Mouse (Mus musculus) left cerebral cortex, adult 8-10 months (tissue): ENCODE results near the gene Cdk5rap1. TPM values are rescaled to one million over a fixed set of nuclear protein-coding genes. Genes with fewer than 3 reads are reported as not detected.
A peak's percentile ranks its signal among the peaks of the same experiment; 100 is the strongest.

ENCODE experiments used
- DNase-seq, 2 experiments: peaks; one replicate each; pipeline ENCODE4 v3.0.0; 2022; ENCODE audit warnings: low spot score in 2 of 2
- total RNA-seq, 4 experiments: library from RNA; stranded (reverse); gene quantifications; 2 replicates each; pipeline ENCODE4 v1.2.4; 2022

The Cdk5rap1 gene
- total RNA-seq: 10 to 100 TPM; 11.9 to 18.9 (median 15.1) TPM

DNA sequence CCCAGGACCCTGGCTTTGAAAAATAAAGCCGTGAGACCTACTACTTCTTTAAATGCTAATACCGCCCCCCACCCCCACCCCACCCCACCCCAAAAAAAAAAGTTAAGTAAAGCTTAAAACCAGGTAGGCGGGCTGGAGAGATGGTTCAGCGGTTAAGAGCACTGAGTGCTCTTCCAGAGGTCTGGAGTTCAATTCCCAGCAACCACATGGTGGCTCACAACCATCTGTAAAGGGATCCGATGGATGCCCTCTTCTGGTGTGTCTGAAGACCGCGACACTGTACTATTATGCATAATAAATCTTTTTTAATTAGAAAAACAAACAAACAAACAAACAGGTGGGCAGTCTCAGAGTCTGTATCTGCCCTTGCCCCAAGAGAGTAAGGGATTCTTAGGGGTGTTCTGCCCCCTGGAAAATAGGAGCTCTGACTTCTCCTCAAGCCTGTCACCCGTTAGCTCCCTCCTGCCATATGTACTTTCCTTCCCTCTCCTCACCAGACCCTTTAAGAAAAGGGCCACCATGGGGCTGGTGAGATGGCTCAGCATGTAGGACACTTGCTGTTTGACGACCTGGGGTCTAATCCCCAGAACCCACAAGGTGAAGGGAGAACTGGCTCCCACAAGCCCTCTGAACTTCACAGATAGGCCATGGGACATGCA is at the start of gene Cdk5rap1:
Cdk5rap1 (minus strand) TSS at position 169 of the 659 bp plus-strand sequence.
- DNase-seq: no peak

GRCm38 (mm10) chr2:154422181-154422580 is 49.4 kb upstream of the Cdk5rap1 start:
- no peak for DNase-seq

DNA sequence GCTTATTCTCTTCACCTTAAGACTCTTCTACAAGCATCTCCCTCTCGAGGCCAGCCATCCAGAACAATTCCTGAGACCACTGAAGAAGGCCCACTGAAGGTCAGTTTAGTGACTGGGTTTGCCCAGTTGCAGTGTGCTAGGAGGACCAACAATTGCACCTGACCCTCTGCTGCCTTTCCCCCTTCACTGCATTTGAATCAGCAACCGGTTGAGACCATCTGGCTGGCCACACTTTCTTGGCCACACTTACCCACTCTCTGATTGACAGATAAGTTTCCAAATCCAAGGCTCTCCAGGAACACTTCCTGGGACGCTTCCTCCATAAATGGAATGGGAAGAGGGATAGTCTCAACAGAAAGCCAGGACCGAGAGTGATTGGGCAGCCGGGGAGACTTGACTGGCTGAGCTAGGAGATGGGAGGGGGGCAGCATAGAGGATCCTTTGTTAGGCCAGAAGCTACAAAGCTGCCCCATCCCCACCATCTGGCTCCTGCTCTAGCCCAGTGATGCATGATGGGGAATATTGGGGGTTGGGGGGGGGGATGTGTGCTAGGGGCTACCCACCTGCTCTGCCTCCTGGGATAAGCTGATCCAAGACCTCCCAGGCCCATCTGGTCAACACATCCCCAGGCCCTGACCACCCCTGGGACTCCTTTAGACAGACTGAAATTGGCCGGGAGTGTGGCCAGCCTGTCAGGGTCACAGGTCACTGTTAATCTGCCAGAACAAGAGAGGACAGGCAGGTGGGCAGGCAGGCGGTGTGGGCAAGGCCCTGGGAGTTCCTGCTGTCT is 48.3 kb upstream of the Cdk5rap1 start:
- no peak for DNase-seq

- DNase-seq: no peak
Observed at GRCm38 (mm10) chr2:154419631-154420515, 47.1 kb upstream of the Cdk5rap1 start.

GRCm38 (mm10) chr2:154418001-154418400 is 45.2 kb upstream of the Cdk5rap1 start:
- DNase-seq: no peak

GRCm38 (mm10) chr2:154417107-154417506 is 44.3 kb upstream of the Cdk5rap1 start:
- DNase-seq: no peak

DNA sequence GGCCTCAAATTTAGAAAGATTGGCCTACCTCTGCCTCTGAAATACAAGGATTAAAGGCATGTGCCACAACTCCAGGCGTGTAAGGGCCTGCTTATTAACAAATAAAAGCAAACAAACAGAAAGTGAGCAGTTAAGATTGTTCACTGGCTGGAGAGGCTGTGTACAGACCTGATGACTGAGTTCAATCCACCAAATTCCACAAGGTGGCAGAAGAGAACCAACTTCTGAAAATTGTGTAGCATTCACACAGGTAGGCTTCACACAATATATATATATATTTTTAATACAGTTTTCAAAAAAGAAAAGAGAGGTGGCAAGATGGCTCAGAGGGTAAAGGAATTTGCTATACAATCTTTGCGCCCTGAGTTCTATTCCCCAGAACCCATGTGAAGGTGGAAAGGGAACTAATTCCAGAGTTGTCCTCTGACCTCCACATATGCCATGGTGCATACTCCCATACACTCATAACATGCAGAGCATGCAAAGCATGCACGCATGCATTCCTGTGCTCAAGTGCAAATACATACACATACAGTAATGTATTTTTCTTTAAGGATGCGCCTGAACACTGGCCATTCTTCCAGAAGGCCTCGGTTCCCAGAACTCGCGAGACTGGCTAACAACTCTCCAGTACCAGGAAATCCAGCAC is 39.3 kb upstream of the Cdk5rap1 start:
- DNase-seq: no peak

DNA sequence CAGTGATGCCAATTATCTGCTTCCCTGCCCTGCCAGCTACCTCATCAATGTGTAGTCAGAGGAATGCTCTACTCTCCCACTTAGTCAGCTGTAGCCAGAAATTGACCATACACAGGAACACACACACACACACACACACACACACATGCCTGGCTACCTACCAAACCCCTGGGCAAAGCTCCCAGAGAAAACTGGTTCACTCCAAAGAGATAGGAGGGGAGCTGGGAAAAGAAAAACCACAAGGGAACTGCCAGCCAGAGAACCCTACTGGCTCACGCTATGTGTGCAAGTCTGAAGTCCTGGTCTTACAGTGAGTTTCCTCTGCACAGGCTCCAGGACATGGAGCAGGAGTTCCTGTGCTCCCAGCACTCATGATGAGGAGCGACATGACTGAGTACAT is 37.5 kb upstream of the Cdk5rap1 start:
- peak in 1 of 2 experiments; percentile 68 for DNase-seq

- DNase-seq: peak; percentile 70 to 76
Observed at GRCm38 (mm10) chr2:154407643-154408445, 35.0 kb upstream of the Cdk5rap1 start, which contains the start of gene Snta1. Snta1 (minus strand) TSS chr2:154408099.

DNA sequence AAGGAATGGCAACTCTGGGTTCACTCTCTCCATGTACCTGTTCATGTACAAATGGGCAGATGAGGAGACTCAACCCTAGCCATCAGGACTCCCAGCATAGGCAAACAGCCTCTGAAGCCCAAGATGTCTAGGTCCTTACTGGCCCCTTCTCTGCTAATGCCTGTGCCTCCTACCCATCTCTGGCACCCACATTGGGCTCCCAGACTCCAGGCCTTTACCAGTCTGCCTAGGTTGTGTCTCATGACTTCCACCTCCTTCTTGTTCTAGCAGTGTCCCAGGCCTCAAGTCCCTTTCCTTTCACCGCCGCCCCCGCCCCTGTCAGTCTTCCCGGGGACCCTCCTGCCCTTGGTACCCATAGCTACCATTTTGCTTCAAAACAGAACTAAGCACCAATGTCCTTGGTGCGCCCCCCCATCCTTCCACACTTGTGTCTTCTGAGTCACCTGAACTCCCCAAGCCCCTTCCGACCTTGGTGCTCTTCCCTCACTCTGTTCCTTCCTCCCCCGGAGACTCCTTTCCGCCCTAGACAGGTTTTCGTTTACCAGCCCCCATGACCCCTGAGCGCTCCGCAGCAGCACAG is 34.3 kb upstream of the Cdk5rap1 start:
- DNase-seq: no peak

GRCm38 (mm10) chr2:154405447-154405994 is 32.7 kb upstream of the Cdk5rap1 start:
- DNase-seq: no peak

DNA sequence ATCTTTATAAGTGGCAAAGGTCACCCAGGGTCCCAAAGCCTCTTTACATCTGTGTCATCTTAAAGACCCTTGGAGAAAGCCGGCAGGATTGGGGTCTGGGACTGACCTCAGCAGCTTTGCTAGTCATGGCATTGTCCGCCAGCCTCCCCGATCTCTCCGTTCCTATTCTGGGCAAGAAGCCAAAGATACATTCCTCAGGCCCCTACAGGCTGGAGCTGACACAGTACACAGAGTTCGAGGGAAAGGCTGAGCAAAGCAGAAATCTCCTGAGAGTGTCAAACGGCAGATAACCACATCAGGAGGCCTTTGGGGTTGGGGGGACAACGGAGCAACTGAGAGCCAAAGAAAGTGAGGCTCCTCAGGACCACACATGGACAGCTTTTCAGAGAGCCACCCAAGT is 30.0 kb upstream of the Cdk5rap1 start:
- DNase-seq: no peak

GRCm38 (mm10) chr2:154401976-154402375 is 29.2 kb upstream of the Cdk5rap1 start:
- no peak for DNase-seq

DNA sequence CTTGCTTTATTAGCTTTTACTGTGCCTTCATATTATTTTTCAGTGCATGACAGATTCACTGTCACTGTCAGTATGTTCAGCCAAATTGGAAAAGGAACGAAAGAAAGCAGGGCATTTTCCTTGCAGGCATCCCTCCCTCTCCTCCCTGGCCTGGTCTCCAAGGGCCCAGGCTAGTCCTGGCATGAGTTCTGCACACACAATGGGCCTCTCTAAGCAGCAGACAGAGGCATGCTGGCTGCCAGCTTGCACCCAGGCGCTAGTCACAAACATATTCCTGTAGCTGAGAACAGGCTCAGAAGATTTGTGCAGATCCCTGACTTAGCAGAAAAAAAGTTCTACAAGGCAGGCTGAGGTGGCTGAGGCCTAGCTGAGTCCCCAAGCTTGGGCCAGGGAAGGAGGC is 26.5 kb upstream of the Cdk5rap1 start:
- DNase-seq: no peak

GRCm38 (mm10) chr2:154398267-154398666 is 25.5 kb upstream of the Cdk5rap1 start:
- DNase-seq: no peak

GRCm38 (mm10) chr2:154396529-154396928 is 23.7 kb upstream of the Cdk5rap1 start:
- no peak for DNase-seq

DNA sequence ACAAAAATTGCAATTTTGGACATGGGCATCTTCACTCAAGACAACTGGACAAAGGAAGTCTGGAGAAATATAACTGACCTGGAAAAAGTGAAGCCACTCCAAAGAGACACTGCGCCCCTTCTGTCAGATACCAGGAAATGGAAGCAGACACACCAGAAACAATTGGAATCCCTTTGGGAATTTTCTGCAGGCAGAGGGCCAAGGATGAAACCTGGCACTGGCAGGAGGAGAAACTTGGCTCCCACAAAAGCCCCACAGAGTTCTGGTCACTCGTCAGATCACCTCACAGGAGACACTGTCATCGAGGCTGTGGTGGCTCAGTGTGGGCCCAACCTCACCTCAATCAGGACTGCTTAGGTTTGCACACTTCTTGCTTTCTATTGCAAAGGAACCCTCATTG is 21.8 kb upstream of the Cdk5rap1 start:
- DNase-seq: no peak

- no peak for DNase-seq
Observed at GRCm38 (mm10) chr2:154390180-154390964, 17.6 kb upstream of the Cdk5rap1 start.

GRCm38 (mm10) chr2:154379103-154379502 is 6.3 kb upstream of the Cdk5rap1 start:
- DNase-seq: peak; percentile 56 to 97
